ENCODE assay signal across 8 mouse cellular contexts in genomic region chr8:95633262-95634062, GRCm38 (mm10). TPM values are rescaled to one million over a fixed set of nuclear protein-coding genes. Genes with fewer than 3 reads are reported as not detected.
A peak's percentile ranks its signal among the peaks of the same experiment; 100 is the strongest.
DNase-seq lines count a peak whose midpoint lies in the region; ATAC-seq and TF ChIP-seq lines count a peak whose summit lies in the region.

Gins3 (plus strand) TSS chr8:95633453.

- under 1% methylated on average over 51 of the region's 52 CpGs for WGBS in forebrain, embryonic 14.5 days
- under 1% methylated on average over 52 of the region's 52 CpGs for WGBS in lung, adult 2 months

- H3K9ac ChIP-seq in ES-Bruce4 (ENCODE audit: low read depth, poor library complexity, severe bottlenecking): peak within 1 kb of the TSS; percentile 89
- peak within 1 kb of the TSS; percentile 77 for H3K9ac ChIP-seq in forebrain, embryonic 14.5 days (ENCODE audit: low read length)

- peaks cover 7% of the 10 kb centered on the region for H3K36me3 ChIP-seq in ES-Bruce4 (ENCODE audit: control insufficient read depth, insufficient read depth, low read length, poor library complexity, severe bottlenecking)
- no peaks in the 10 kb centered on the region for H3K36me3 ChIP-seq in forebrain, embryonic 14.5 days (ENCODE audit: control insufficient read depth, insufficient read depth, low read length)

- H3K4me3 ChIP-seq in ES-Bruce4 (ENCODE audit: low read depth, low read length): peak within 1 kb of the TSS; percentile 88
- peak within 1 kb of the TSS; percentile 76 for H3K4me3 ChIP-seq in forebrain, embryonic 14.5 days (ENCODE audit: low read depth, low read length)
- H3K4me3 ChIP-seq in lung, adult 2 months (replicated peaks; ENCODE audit: extremely low read depth, low read depth, low read length): peak within 1 kb of the TSS; percentile 93

- peak; percentile 96 for DNase-seq in forebrain, embryonic 14.5 days (ENCODE audit: low spot score)
- peak; percentile 79 for DNase-seq in heart, postnatal 25 days (ENCODE audit: low spot score)
- DNase-seq in layer of hippocampus, adult 18-20 months (ENCODE audit: low spot score in 2 of 2): peak; percentile 81 to 94
- DNase-seq in lung, adult 2 months: peak; percentile 88
- DNase-seq in thymus, adult 18-20 months: peak; percentile 82 to 88

- TF ChIP-seq POLR2A in ES-Bruce4 (IDR thresholded peaks at IDR 0.05; ENCODE audit: insufficient read depth, low read length): no peak
- no peak for TF ChIP-seq POLR2A in lung, adult 2 months (IDR thresholded peaks at IDR 0.05; ENCODE audit: borderline replicate concordance, extremely low read depth, low read depth, low read length)

- TF ChIP-seq EP300 in ES-Bruce4 (IDR thresholded peaks at IDR 0.05; ENCODE audit: insufficient read depth, low read depth, low read length): peak; percentile 68; the same call in 1 of the 2 replicates

- no peaks in the 10 kb centered on the region for H3K27me3 ChIP-seq in ES-Bruce4 (ENCODE audit: control insufficient read depth, insufficient read depth, low read length, poor library complexity, severe bottlenecking)
- H3K27me3 ChIP-seq in forebrain, embryonic 14.5 days (replicated peaks; ENCODE audit: control insufficient read depth, insufficient read depth, low read length): no peaks in the 10 kb centered on the region

- peak within 1 kb of the TSS; percentile 88 for H3K4me2 ChIP-seq in forebrain, embryonic 14.5 days (ENCODE audit: low read length)

- no peak for TF ChIP-seq CTCF in ES-Bruce4 (IDR thresholded peaks at IDR 0.05; ENCODE audit: low read depth, low read length)
- TF ChIP-seq CTCF in lung, adult 2 months (IDR thresholded peaks at IDR 0.05; ENCODE audit: insufficient read depth, low read length): no peak

- H3K4me1 ChIP-seq in ES-Bruce4 (ENCODE audit: control insufficient read depth, insufficient read depth, low read length): no peaks in the 10 kb centered on the region
- peaks cover 7% of the 10 kb centered on the region; the same call in 1 of the 2 replicates for H3K4me1 ChIP-seq in forebrain, embryonic 14.5 days (ENCODE audit: control insufficient read depth, insufficient read depth, low read length)
- peaks cover 3% of the 10 kb centered on the region for H3K4me1 ChIP-seq in lung, adult 2 months (ENCODE audit: control insufficient read depth, insufficient read depth, low read length)

- ATAC-seq in cerebellum, adult (ENCODE audit: insufficient number of reproducible peaks, low FRiP score, low TSS enrichment): peak; percentile 98
- peak; percentile 96 for ATAC-seq in forebrain, embryonic 14.5 days
- ATAC-seq in neutrophil, adult 5-6 weeks (ENCODE audit: extremely low read depth, insufficient number of reproducible peaks, low FRiP score, poor library complexity, severe bottlenecking): peak; percentile 96

- no peak within 1 kb of the TSS for H3K27ac ChIP-seq in ES-Bruce4 (ENCODE audit: insufficient read depth, low read length)
- H3K27ac ChIP-seq in forebrain, embryonic 14.5 days (ENCODE audit: low read depth, low read length): no peak within 1 kb of the TSS

- no peaks in the 10 kb centered on the region for H3K9me3 ChIP-seq in ES-Bruce4 (replicated peaks; ENCODE audit: control insufficient read depth, insufficient read depth, low read length, poor library complexity, severe bottlenecking)
- no peaks in the 10 kb centered on the region for H3K9me3 ChIP-seq in forebrain, embryonic 14.5 days (replicated peaks; ENCODE audit: control insufficient read depth, low read length)

- intact Hi-C loops in heart, postnatal 25 days (cut with DNase I): no loop called here

RNA-seq across cellular contexts. Expression of gene Gins3, which starts in this region (rescaled TPM):
- polyA plus RNA-seq in ES-Bruce4 (2011; ENCODE audit: insufficient read depth, insufficient read length, low read depth, missing spikeins): 10.2 and 10.7 TPM in 2 replicates
- polyA plus RNA-seq in forebrain, embryonic 14.5 days (2014; fragmentation: Nextera tagmentation; extraction: Ambion mirVana): 11.5 and 13.3 TPM in 2 replicates
- total RNA-seq in heart, postnatal 25 days (2021): 1 to 10 TPM in 1 of 2 experiments, under 1 TPM in 1; 0.88 to 1.3 TPM
- total RNA-seq in layer of hippocampus, adult 18-20 months (2021): 1 to 10 TPM; 2.2 to 3.0 TPM
- polyA plus RNA-seq in lung, adult 2 months (2012; rRNA removed): 0.91 and 1.3 TPM in 2 replicates
- 5.4 and 9.7 TPM in 2 replicates for total RNA-seq in neutrophil, adult 5-6 weeks (2017)
